In the genomic region with DNA sequence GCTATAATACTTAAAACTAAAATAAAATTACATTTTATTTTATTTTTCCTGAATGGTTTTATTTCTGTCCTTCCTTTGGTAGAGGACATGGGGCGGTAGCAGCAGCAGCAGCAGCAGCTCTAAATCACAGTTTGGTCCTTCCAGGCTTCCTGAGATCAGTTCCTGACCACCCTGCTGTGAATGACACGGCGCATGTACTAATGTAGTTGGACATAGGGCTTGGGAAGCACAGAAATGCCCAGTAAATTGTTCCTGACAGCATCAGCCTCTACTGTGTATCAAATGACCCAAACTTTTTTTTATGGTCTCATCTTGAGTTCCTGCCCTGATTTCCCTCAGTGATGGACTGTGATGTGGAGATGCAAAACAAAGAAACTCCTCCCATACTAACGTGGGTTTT, we compare ENCODE assay signal across 16 mouse cellular contexts.
"Had no signal": no experiment of that assay in that cellular context is flagged by ENCODE, and none has a peak within 500 bp of the region (broad histone marks: within the 10 kb centered on the region; RNA-seq: fewer than 3 reads in every experiment).

No protein-coding gene starts in this region.

- H3K27me3 ChIP-seq: liver, embryonic 12.5 days; midbrain, embryonic 12.5 days; neural tube, embryonic 12.5 days; neural tube, embryonic 15.5 days had no signal

- H3K9me3 ChIP-seq: liver, embryonic 12.5 days; midbrain, embryonic 12.5 days; neural tube, embryonic 15.5 days had no signal

- H3K4me3 ChIP-seq: liver, embryonic 12.5 days; midbrain, embryonic 12.5 days; myocyte; neural tube, embryonic 12.5 days; neural tube, embryonic 15.5 days had no signal

- H3K4me2 ChIP-seq: liver, embryonic 12.5 days; lung, embryonic 14.5 days; midbrain, embryonic 12.5 days; neural tube, embryonic 12.5 days; neural tube, embryonic 15.5 days had no signal

- H3K9ac ChIP-seq: liver, embryonic 12.5 days; liver, embryonic 14.5 days; lung, embryonic 14.5 days; midbrain, embryonic 12.5 days; neural tube, embryonic 12.5 days; neural tube, embryonic 15.5 days had no signal

- DNase-seq: lung, adult 18-20 months; lung, postnatal 4 days; right cerebral cortex, adult 18-20 months; right cerebral cortex, postnatal 25 days; right cerebral cortex, postnatal 4 days; spleen, adult 18-20 months; thymus, adult 18-20 months; thymus, postnatal 36 days had no signal

- H3K4me1 ChIP-seq: liver, embryonic 12.5 days; midbrain, embryonic 12.5 days; neural tube, embryonic 12.5 days; neural tube, embryonic 15.5 days had no signal

- ATAC-seq: liver, embryonic 12.5 days; midbrain, embryonic 16.5 days had no signal

- H3K36me3 ChIP-seq: liver, embryonic 12.5 days; midbrain, embryonic 12.5 days; neural tube, embryonic 12.5 days; neural tube, embryonic 15.5 days had no signal

- H3K27ac ChIP-seq: liver, embryonic 12.5 days; liver, embryonic 14.5 days; midbrain, embryonic 12.5 days; neural tube, embryonic 12.5 days; neural tube, embryonic 15.5 days had no signal
